Mouse (Mus musculus) stomach, adult 2 months (tissue): Measurements from ENCODE around the gene Med20. TPM values are rescaled to one million over a fixed set of nuclear protein-coding genes. Genes with fewer than 3 reads are reported as not detected.

Source experiments
- polyA plus RNA-seq: library from polyadenylated mRNA; depleted of rRNA; stranded (reverse); fragments of >200 nt; gene quantifications from 2 replicates; pipeline ENCODE4 v1.2.3, GENCODE M21; 2012; rRNA removed

Gene Med20
- 6.1 and 7.6 TPM in 2 replicates for polyA plus RNA-seq

DNA sequence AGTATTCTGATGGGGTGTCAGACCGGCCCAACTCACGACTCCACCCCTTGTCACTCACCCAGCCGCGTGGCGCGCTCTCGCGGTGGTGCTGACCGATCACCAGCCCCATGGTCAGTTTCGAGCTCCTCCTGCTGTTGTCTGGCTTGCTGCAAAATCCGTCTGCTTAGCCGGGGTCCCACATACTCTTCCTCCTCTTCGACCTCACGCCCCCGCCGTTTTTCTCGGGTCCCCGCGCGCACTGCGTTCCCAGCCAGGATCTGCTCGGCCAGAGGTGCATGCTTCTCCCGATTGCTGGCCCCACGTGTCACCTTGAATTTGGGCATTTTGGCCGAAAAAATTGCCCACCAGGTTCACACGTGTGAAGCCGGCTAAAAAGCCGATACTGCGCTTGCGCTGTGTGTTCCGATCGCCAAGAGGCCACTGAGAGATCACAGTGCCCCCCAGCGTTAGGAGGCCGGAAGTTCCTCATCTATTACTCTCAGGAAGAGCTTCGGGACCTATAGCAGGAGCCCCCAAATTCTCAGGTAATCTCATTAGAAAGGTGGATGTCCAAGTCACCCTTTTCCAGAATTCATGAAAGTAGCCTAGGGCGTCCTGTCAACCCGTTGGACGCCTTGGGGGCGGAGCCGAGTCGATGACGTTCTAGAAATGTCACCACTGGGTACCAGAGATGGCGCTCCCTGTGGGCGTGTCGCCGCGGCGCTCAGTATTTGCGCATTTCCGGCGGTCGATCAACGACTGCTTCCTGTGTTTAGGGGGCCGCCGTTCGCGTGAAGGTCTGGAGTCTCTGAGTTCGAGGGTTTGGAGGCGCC, at the start of gene Med20, which contains the start of the genes Bysl and Gm20517:
Gene Med20, plus strand, starts transcription at position 734 of the 812 bp plus-strand sequence.
Gene Bysl, minus strand, starts transcription at position 644 of the 812 bp plus-strand sequence.
Gene Gm20517, plus strand, starts transcription at position 741 of the 812 bp plus-strand sequence.

DNA sequence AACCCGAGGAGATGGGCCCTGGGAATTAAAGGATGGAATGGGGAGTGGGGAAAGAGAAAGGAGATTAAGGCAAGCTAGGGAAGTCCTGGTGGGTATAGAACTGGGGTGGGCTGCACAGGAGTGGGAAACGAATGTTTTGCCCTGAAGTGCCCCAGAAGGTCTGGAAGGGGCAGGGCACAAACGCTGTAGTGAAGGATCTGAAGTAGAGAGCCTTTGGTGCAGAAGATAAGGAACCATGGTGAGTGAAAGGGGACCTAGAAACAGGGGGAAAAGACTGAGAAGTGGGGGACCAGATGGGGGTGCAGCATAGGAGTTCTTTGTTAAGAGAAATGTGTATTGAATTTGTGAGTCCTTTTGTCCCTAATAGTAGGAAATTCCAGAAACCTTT, 19.3 kb downstream of the Med20 start, which contains the start of gene Usp49:
Gene Usp49, plus strand, starts transcription at position 13 of the 388 bp plus-strand sequence.

Other genes starting within 250 kb of the Med20 start
- 7.5 and 10.0 TPM in 2 replicates for gene Mrps10, start 242.7 kb upstream of the Med20 start, polyA plus RNA-seq
- 0.43 and 0.51 TPM in 2 replicates for gene Guca1b, start 226.2 kb upstream of the Med20 start, polyA plus RNA-seq
- gene Guca1a, start 211.0 kb upstream of the Med20 start, polyA plus RNA-seq: 1.1 and 2.2 TPM in 2 replicates
- 19.3 and 26.1 TPM in 2 replicates for gene AI661453, start 175.0 kb upstream of the Med20 start, polyA plus RNA-seq
- 0.29 TPM in 1 of 2 replicates, not detected in the other for gene 1700001C19Rik, start 174.2 kb upstream of the Med20 start, polyA plus RNA-seq
- 6.8 and 7.3 TPM in 2 replicates for gene Taf8, start 109.3 kb upstream of the Med20 start, polyA plus RNA-seq
- gene Ccnd3, start 106.5 kb upstream of the Med20 start, polyA plus RNA-seq: 51.5 and 103 TPM in 2 replicates
- gene Bysl, start 90 bp upstream of the Med20 start, polyA plus RNA-seq: 4.2 and 4.4 TPM in 2 replicates
- 0.04 and 0.37 TPM in 2 replicates for gene Gm20517, start within 50 bp of the Med20 start, polyA plus RNA-seq
- gene Usp49, start 19.1 kb downstream of the Med20 start, polyA plus RNA-seq: 2.7 and 2.9 TPM in 2 replicates
- gene Tomm6, start 76.8 kb downstream of the Med20 start, polyA plus RNA-seq: 62.9 and 80.1 TPM in 2 replicates
- gene Frs3, start 77.4 kb downstream of the Med20 start, polyA plus RNA-seq: 16.2 and 17.1 TPM in 2 replicates
- gene Gm21981, start 82.9 kb downstream of the Med20 start, polyA plus RNA-seq: 2.3 and 2.6 TPM in 2 replicates
- 23.9 and 37.0 TPM in 2 replicates for gene Prickle4, start 83.2 kb downstream of the Med20 start, polyA plus RNA-seq
- 109,541 and 164,417 TPM in 2 replicates for gene Pgc, start 115.3 kb downstream of the Med20 start, polyA plus RNA-seq
- 20.4 and 23.6 TPM in 2 replicates for gene Tfeb, start 125.4 kb downstream of the Med20 start, polyA plus RNA-seq
- gene Mdfi, start 223.1 kb downstream of the Med20 start, polyA plus RNA-seq: 38.7 and 47.6 TPM in 2 replicates